Mouse (Mus musculus) megakaryocyte-erythroid progenitor cell, adult 5-6 weeks (primary cell): ENCODE measurements around the gene Cd40. TPM values are rescaled to one million over a fixed set of nuclear protein-coding genes. Genes with fewer than 3 reads are reported as not detected.

Experiments
- ATAC-seq: replicated peaks from 2 replicates; pipeline ENCODE4 v1.8.0; 2016; ENCODE audit warnings: mild to moderate bottlenecking, inconsistent platforms; ENCODE audit not compliant: severe bottlenecking, poor library complexity, low FRiP score, low TSS enrichment
- total RNA-seq, 2 experiments: library from RNA; stranded (forward) in 1 of 2; stranded (reverse) in 1 of 2; fragments of 200-1000, 215-1000 nt in 1 of 2; fragments of >200 nt in 1 of 2; fragmentation: Nextera tagmentation in 1 of 2; gene quantifications; 2 replicates each; pipeline ENCODE4 v1.2.3; 2014 to 2017

Cd40 gene
- total RNA-seq, 2 experiments from 2014 or later = not detected

DNA sequence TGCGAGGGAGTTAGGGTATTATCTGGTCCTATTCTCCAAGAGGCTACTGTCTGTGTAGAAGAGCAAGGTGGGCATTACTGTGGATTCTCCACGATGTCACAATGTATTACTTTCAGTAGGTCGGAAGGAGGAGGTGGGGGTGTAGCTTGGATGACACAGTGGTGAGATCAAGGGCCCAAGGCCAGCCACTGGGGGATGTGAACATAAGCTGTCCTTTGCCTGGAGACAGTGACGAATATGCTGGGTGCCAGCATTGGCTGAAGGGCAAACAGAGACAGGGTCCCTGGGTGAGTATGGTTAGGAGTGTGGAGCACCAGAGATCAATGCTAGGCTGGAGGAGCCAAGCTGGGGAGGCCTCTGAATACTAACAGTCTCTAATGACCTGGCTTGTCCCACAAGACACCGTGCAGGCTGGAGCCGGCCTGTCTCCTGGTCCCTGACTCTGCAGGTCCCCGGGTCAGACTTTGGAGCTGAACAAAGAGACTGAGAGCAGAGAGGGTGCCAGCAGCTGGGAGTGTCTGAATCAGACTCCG lies 36.1 kb downstream of the Cd40 start:
- no peak for ATAC-seq

DNA sequence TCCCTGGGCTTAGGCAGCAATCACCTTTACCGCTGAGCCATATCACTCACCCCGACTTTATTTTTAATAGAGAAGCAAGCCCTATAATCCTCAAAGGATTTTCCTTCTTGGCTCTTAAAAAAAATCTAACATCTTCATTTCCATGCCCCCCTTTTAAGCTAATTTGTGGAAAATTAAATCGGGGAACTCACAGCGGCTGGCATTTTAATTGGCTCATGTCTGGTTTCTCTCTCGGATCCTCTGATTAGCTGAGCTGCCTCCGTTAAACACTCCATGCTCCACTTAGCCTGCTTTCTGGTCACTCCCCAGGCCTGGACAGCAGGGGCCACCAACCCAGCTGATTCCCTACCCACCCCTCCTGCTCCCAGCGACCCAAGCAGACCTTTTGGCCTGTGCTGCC lies 37.0 kb downstream of the Cd40 start:
- no peak for ATAC-seq

DNA sequence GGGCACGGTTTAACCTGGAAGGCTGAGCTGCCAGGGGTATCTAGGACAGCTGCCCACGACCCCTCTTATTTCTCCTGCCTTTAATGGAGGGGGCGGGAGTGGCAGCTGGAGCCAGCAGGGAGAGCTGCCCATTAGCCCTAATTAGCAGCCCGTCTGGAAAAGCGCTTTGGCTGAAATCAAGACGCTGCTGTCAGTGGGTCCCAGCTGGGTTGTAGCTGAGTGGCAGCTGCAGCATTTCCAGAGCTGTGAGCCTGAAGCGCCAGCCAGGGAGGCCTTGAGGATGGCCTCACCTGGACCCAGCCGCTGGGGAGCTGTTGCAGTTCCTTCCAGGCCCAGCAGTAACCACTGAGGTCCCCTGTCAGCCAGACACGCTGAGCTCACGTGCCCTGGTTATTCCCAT lies 40.9 kb downstream of the Cd40 start:
- no peak for ATAC-seq

DNA sequence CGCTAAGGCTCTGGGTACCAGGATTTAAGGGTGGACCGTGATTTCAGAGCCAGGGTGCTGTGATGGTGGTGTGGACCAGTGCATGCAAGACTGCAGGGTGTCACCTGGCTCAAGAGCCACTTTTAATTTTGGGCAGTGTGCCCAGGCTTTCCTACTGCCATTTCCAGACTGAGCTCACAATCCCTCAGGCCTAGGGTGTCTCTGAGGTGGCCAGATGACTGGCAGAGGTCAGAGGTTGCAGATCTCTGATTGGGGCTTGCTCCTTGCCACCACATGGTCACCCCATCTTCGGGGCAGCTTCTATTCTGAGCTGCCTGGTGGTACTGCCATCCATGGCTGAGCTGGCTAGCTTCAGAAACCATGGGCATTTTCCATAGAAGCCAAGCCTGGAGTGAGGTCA lies 43.4 kb downstream of the Cd40 start:
- ATAC-seq = no peak

DNA sequence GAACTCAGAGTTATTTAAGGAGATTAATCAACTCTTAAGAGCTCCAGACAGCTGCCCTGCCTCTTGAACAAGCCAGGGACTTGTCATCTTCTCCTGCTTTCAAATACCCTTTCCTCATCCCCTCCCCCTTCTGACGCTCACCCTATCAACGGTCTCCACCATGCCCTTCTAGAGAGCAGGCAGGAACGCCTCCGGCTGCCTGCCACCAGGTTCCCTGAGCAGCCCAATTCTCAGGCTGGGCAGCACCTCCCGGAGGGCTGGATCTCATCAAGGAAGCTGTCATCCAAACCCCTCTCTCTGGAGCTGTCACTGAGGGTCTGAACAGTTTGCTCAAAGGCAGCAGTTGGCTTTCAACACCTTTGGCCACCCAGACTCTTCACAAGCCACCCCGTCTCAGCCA lies 45.3 kb downstream of the Cd40 start:
- ATAC-seq = no peak

DNA sequence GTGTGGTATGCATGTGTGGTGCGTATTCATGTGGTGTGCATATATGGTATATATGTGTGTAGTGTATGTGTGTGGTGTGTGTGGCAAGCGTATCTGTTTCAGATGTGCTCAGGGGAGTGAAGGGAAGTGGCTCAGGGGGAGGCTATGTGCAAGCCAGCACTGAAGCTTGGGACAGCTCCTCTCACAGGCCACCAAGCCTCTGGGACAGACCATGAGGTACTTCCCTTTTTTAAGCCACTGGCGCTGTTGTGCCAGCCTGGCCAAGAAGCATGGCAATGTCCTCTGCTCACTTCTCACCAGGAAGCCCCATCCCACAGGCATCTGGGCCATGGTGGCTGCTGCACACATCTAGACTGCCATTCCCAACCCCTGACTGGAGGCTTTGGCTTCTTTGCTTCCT lies 47.5 kb downstream of the Cd40 start:
- no peak for ATAC-seq

DNA sequence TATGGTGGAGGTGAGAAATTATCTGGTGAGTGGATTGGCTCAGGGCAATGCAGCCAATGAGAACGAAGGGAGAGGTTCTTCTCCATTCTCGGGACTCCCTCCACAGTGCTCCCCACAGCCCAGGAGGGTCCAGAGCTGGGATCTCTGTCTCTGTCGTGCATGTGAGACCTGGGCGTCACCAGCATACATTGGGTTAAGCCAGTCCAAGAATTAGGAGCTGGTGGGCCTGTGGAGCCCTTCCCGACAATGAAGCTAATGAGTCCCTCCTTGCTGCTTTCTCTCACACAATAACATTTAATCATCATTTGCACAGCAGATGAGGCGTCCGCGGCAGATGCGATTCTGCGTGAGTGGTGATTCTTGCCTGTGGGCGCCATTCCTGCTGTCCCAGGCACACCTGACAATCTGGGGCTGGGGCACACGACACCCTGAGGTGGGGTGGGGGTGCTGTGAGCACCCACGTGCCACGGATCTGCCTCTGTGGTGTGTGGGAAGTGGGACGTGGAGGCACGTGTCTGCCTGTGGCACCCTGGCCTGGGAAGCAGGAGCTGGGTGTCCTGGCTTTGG lies 50.2 kb downstream of the Cd40 start:
- ATAC-seq = no peak

DNA sequence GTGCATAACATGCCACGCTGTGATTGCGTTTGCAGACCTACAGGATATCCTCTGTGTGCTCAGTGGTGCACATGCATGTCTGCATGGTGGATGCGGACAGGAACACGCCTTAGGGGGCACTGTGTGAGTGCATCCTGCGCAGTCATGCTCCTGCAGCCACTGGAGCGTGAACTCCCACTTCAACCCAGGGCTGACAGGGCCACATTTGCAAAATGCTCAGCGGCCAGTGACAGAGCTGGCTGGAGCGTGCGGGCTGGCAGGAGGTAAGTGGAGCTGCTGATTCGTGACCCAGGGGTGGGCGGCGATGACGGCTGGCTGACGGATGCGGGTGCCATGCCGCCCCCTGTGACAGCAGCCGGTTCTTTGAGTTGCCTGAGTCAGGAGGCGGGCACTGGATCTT lies 51.2 kb downstream of the Cd40 start:
- ATAC-seq = no peak

DNA sequence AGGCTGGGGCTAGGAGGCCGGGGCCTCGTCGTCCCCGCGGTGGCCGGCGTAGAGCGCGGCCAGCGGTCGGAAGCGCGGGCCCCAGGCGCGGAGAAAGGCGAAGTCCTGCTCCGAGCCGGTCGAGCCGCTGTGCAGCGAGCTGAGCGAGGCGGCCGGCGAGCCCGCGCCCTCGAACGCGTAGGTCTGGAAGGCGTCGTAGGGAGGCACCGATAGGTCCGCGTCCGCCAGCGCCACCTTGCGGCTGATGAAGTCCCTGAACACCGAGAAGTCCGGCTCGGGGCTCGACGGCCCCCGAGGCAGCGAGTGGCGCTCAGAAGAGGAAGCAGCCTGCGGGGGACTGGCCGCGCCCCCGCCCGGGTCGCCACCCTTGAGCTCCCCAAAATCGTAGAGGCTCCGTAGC lies 56.7 kb downstream of the Cd40 start:
- peak; percentile 72 for ATAC-seq

DNA sequence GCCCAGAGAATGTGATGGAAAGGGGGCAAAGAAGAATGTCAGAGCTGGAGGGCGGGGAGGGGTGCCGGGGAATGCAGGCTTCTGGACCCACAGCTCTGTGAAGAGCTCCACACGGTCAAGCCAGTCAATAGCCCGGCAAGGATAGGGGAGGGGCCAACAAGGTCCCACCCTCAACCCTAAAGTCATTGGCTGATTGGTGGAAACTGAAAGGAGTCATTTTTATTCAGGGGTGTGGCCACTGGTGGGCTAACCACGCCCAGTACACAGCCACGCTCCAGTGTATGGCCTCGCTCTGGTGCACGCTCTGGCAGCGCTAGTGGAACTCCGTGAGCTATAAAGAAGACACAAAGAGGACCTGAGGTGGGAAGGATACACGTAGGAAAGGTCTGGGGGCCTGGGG lies 58.3 kb downstream of the Cd40 start:
- peak; percentile 33; the same call in 1 of the 2 replicates for ATAC-seq

DNA sequence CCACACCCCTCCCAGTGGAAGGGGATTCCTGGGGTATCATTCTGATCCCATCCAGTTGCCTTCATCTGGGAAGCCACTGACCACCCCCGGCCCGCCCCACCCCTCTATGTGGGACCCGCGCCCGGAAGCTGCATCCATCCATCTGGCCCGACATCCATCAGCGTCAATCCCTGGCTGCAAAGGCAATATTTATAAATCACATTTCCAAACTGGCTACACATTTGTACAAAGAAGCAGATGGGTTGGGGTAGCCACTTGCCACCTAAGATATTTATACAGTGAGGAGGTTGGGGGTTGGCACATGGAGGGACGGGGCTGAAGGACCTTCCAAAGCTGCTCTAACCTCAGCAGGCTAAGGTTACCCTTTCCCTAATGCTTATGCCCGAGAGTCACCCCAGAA lies 65.3 kb downstream of the Cd40 start:
- no peak for ATAC-seq

DNA sequence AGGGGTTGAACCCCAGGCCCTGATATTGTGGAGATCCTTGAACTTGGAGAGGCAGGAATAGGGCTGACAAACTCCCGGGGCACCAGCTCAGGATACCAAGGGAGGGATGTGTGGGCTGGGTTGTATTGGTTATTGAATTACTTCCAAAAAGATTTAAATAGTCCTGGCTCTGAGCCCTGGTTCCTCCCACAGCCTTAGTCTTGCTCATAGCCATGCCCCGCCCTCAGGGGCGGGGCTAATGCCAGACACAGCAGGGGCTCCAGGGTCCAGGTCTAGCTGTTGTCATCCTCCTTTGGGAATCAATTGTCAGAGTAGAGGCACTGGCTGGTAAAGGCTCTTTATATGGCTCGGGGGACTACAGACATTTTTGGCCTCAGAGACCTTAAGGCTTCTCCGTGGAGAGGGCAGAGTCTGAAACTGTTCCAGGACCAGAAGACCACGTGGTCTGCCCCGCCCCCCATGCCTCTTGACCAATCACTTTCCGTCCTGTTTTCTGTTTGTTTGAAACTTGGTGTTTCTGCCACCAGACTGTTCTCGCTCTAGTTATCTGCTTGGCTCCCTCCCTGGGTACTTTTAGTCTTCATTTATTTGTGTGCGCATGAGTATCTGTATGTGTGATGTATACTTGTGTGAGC lies 65.9 kb downstream of the Cd40 start:
- no peak for ATAC-seq

Other genes with a start within 250 kb of the Cd40 start
- 11.0 and 14.2 TPM in 2 replicates for gene Zswim1, start 232.9 kb upstream of the Cd40 start, total RNA-seq (2014; fragmentation: Nextera tagmentation)
- gene Zswim1, start 232.9 kb upstream of the Cd40 start, total RNA-seq (2017) = 2.5 and 3.3 TPM in 2 replicates
- gene Spata25, start 227.1 kb upstream of the Cd40 start, total RNA-seq (2014; fragmentation: Nextera tagmentation) = not detected in 2 replicates
- not detected in 2 replicates for gene Spata25, start 227.1 kb upstream of the Cd40 start, total RNA-seq (2017)
- 63.5 and 87.0 TPM in 2 replicates for gene Ctsa, start 222.8 kb upstream of the Cd40 start, total RNA-seq (2014; fragmentation: Nextera tagmentation)
- 40.0 and 58.0 TPM in 2 replicates for gene Ctsa, start 222.8 kb upstream of the Cd40 start, total RNA-seq (2017)
- gene Neurl2, start 222.2 kb upstream of the Cd40 start, total RNA-seq (2014; fragmentation: Nextera tagmentation) = 0.26 and 1.8 TPM in 2 replicates
- gene Neurl2, start 222.2 kb upstream of the Cd40 start, total RNA-seq (2017) = 2.3 TPM in 1 of 2 replicates, not detected in the other
- not detected in 2 replicates for gene Pltp, start 197.9 kb upstream of the Cd40 start, total RNA-seq (2014; fragmentation: Nextera tagmentation)
- gene Pltp, start 197.9 kb upstream of the Cd40 start, total RNA-seq (2017) = not detected in 2 replicates
- gene Pcif1, start 176.3 kb upstream of the Cd40 start, total RNA-seq (2014; fragmentation: Nextera tagmentation) = 59.0 and 61.7 TPM in 2 replicates
- 13.2 and 16.3 TPM in 2 replicates for gene Pcif1, start 176.3 kb upstream of the Cd40 start, total RNA-seq (2017)
- gene Zfp335, start 143.9 kb upstream of the Cd40 start, total RNA-seq (2014; fragmentation: Nextera tagmentation) = 23.5 and 27.2 TPM in 2 replicates
- gene Zfp335, start 143.9 kb upstream of the Cd40 start, total RNA-seq (2017) = 5.8 and 8.6 TPM in 2 replicates
- gene Mmp9, start 114.8 kb upstream of the Cd40 start, total RNA-seq (2014; fragmentation: Nextera tagmentation) = 7.1 TPM in 1 of 2 replicates, not detected in the other
- gene Mmp9, start 114.8 kb upstream of the Cd40 start, total RNA-seq (2017) = 0.65 and 2.0 TPM in 2 replicates
- 0.35 TPM in 1 of 2 replicates, not detected in the other for gene Slc12a5, start 94.8 kb upstream of the Cd40 start, total RNA-seq (2014; fragmentation: Nextera tagmentation)
- 0.34 and 0.61 TPM in 2 replicates for gene Slc12a5, start 94.8 kb upstream of the Cd40 start, total RNA-seq (2017)
- 38.4 and 44.2 TPM in 2 replicates for gene Ncoa5, start 20.8 kb upstream of the Cd40 start, total RNA-seq (2014; fragmentation: Nextera tagmentation)
- 41.2 and 42.4 TPM in 2 replicates for gene Ncoa5, start 20.8 kb upstream of the Cd40 start, total RNA-seq (2017)
- gene 1700025C18Rik, start 35.1 kb downstream of the Cd40 start, total RNA-seq (2014; fragmentation: Nextera tagmentation) = not detected in 2 replicates
- gene 1700025C18Rik, start 35.1 kb downstream of the Cd40 start, total RNA-seq (2017) = not detected in 2 replicates
- gene Cdh22, start 179.2 kb downstream of the Cd40 start, total RNA-seq (2014; fragmentation: Nextera tagmentation) = not detected in 2 replicates
- gene Cdh22, start 179.2 kb downstream of the Cd40 start, total RNA-seq (2017) = not detected in 2 replicates
- 23.8 and 53.9 TPM in 2 replicates for gene Slc35c2, start 232.2 kb downstream of the Cd40 start, total RNA-seq (2014; fragmentation: Nextera tagmentation)
- 15.9 and 21.0 TPM in 2 replicates for gene Slc35c2, start 232.2 kb downstream of the Cd40 start, total RNA-seq (2017)